Mouse (Mus musculus) cerebellum, adult (tissue): ENCODE results near the gene Ptpn18.
"Not testable (repeated sequence)": the region's sequence is repeated elsewhere in the genome, so short reads cannot be mapped to it uniquely, and the experiment has no call there.

Experiments used
- ATAC-seq: cut with Nextera tagmentation; 2 replicates; pipeline ENCODE4 v1.9.2; 2017; ENCODE audit warnings: mild to moderate bottlenecking, moderate library complexity, mixed read lengths; ENCODE audit not compliant: insufficient number of reproducible peaks, low FRiP score, low TSS enrichment

The Ptpn18 gene

GRCm38 (mm10) chr1:34510575-34510981 lies 51.0 kb downstream of the Ptpn18 start:
- ATAC-seq: no peak

GRCm38 (mm10) chr1:34511027-34511426 lies 51.5 kb downstream of the Ptpn18 start:
- peak; percentile 79; the same call in 1 of the 2 replicates for ATAC-seq

DNA sequence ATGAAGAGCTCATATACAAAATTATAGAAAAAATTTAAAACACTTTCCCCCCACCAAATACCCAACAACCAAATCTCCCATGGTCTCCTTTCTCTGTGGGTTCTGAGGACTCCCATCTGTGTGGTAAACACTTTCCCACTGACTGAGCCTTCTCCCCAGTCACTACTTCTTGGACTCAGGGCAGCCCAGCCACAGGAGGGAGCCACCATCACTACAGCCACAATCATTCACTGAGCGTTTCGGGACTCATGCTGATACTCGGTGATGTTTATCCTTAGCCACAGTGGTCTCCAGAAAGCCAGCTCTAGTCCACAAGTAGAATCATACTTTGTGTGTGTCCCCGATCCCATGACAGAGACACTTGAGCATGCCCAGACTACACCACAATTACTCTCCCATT lies 53.5 kb downstream of the Ptpn18 start:
- no peak for ATAC-seq

DNA sequence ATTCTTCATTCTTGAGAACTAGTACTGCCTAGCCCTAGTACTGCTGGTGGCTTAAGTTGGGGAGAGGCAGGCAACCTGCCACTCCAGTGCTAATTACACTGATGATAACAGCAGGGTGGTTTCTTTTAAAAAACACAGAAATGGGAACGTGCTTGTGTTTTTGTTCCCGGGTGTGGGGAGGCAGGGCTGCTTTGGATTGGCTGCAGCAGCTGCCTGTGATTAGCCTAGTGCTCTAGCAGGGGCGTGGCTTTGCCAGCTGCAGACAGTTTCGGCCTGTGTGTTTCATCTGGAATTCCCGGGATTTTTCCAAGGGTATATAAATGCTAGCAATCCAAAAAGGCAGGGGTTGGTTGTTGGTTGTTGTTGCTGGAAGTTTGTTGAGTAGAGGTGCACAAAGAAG lies 57.0 kb downstream of the Ptpn18 start:
- ATAC-seq: no peak

GRCm38 (mm10) chr1:34517297-34517696 lies 57.7 kb downstream of the Ptpn18 start:
- not testable (repeated sequence) for ATAC-seq

DNA sequence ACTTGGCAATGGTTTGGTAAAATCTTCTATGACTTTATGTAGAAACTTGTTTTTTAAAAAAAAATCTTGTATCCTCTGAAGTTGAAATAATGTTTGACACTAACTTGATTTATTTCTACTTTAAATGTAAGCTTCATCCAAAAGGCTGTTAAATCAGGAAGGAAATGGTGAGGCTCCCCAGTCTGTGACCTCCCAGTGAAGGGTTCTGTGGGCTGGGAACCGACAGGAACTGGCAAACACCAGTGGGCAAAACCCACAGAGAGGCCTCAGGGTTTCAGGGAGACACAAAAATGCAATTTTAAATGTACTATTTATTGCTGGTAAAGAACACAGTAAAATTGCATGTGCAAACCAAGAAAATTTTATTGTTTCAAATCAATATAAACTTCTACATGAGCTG lies 58.2 kb downstream of the Ptpn18 start:
- not testable (repeated sequence) for ATAC-seq

DNA sequence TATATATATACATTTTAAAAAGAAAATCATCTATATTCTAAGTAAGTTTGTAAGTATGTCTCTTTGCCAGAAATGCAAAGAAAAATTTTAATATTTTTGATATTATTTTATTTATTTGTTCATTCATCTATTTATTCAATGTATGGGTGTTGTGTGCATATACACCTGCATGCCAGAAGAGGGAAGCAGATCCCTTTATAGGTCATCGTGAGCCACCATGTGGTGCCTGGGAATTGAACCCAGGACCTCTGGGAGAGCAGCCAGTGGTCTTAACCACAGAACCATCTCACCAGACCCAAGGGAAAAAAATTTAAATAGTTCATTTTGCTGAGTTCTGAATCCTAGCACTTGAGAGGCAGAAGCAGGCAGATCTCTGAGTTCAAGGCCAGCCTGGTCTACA lies 58.7 kb downstream of the Ptpn18 start:
- ATAC-seq: no peak

- ATAC-seq: peak; percentile 69
Observed at GRCm38 (mm10) chr1:34522205-34522849, 62.8 kb downstream of the Ptpn18 start.

- peak; percentile 95 for ATAC-seq
Observed at GRCm38 (mm10) chr1:34522850-34523244, 63.3 kb downstream of the Ptpn18 start.

DNA sequence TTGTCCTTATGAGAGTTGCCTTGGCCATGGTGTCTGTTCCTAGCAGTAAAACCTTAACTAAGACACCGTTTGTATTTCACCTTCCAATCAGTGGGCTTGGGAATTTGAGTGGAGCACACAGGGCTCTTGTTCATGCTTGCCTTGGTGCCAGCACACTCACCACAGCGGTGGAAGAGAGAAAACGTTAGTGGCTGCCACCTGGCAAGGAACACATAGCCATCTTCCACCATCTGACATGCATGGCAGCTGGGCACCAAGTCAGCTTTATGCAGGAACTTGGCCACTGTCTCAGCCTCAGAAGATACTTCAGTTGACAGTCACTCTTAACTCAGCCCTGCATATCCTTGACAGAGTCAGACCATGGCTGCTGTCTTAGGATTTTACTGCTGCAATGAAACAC lies 64.1 kb downstream of the Ptpn18 start:
- ATAC-seq: no peak
